Mouse (Mus musculus) spleen, postnatal 14 days (tissue): ENCODE results near the gene Csdc2.
"Not testable (repeated sequence)": the region's sequence is repeated elsewhere in the genome, so short reads cannot be mapped to it uniquely, and the experiment has no call there.

Experiments used
- DNase-seq, 2 experiments: peaks; one replicate each; pipeline ENCODE4 v3.0.0; 2021 to 2022; ENCODE audit warnings: low spot score in 2 of 2

Gene Csdc2

GRCm38 (mm10) chr15:81936679-81937078 lies at the start of gene Csdc2:
TSS of gene Csdc2 (plus strand) at chr15:81936759.
- no peak for DNase-seq

GRCm38 (mm10) chr15:81886795-81887550 lies 49.6 kb upstream of the Csdc2 start:
- no peak for DNase-seq

- no peak for DNase-seq
These were observed 47.4 kb upstream of the Csdc2 start for GRCm38 (mm10) chr15:81889175-81889574.

GRCm38 (mm10) chr15:81891140-81891802 lies 45.3 kb upstream of the Csdc2 start:
- DNase-seq = no peak

- DNase-seq = no peak
These were observed 44.6 kb upstream of the Csdc2 start for GRCm38 (mm10) chr15:81891822-81892580.

GRCm38 (mm10) chr15:81894002-81894401 lies 42.6 kb upstream of the Csdc2 start:
- no peak for DNase-seq

GRCm38 (mm10) chr15:81896407-81896806 lies 40.2 kb upstream of the Csdc2 start:
- DNase-seq = no peak

GRCm38 (mm10) chr15:81897607-81898285 lies 38.8 kb upstream of the Csdc2 start:
- DNase-seq = no peak

GRCm38 (mm10) chr15:81898751-81899150 lies 37.8 kb upstream of the Csdc2 start:
- DNase-seq = no peak

GRCm38 (mm10) chr15:81904939-81905338 lies 31.6 kb upstream of the Csdc2 start:
- DNase-seq = peak; percentile 40 to 72

GRCm38 (mm10) chr15:81907953-81908352 lies 28.6 kb upstream of the Csdc2 start:
- DNase-seq = no peak

GRCm38 (mm10) chr15:81908767-81909166 lies 27.8 kb upstream of the Csdc2 start:
- not testable (repeated sequence) for DNase-seq

GRCm38 (mm10) chr15:81912498-81912897 lies 24.1 kb upstream of the Csdc2 start:
- DNase-seq = no peak

- no peak for DNase-seq
These were observed 21.9 kb upstream of the Csdc2 start for GRCm38 (mm10) chr15:81914668-81915067.

- no peak for DNase-seq
These were observed 20.9 kb upstream of the Csdc2 start for GRCm38 (mm10) chr15:81915663-81916062.

GRCm38 (mm10) chr15:81917201-81917600 lies 19.4 kb upstream of the Csdc2 start:
- DNase-seq = no peak

GRCm38 (mm10) chr15:81917621-81918463 lies 18.7 kb upstream of the Csdc2 start:
- peak; percentile 57 to 73 for DNase-seq

- DNase-seq = no peak
These were observed 17.5 kb upstream of the Csdc2 start for GRCm38 (mm10) chr15:81919062-81919461.

- no peak for DNase-seq
These were observed 15.9 kb upstream of the Csdc2 start for GRCm38 (mm10) chr15:81920546-81921217.

GRCm38 (mm10) chr15:81921255-81921654 lies 15.3 kb upstream of the Csdc2 start:
- no peak for DNase-seq
